Mouse (Mus musculus) adrenal gland (tissue): ENCODE measurements around the gene Zfp607b.

ENCODE experiments used
- intact Hi-C: fragments of 180-260 bp; cut with DNase I; formaldehyde crosslinking; loops from one replicate; pipeline ENCODE4 v1.15.1; 2025

Gene Zfp607b

DNA sequence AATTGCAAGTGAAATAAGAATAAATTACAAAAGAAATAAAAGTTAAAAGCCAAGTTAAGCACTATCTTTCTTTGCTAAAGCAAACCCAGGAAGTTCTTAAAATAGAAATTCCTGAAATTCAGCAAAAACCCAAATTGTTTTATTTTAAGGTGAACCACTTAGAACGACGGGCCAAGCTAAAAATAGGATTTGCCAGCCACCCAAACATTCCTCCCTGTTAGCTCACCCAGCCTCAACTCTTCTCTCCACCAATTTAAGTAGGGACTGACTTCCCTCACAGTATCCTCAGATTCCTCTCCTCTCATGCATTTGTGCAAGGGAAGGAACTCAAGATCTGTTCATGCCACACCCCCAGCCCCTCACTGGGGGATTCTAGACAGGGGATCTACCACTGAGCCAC lies 5.9 kb upstream of the Zfp607b start:
- intact Hi-C loops: loop anchor here (10.0 kb wide), 1 partner anchor 108 kb away; no protein-coding TSS in a partner anchor

- intact Hi-C loops: loop anchor here (2.0 to 10.0 kb wide), 3 partner anchors 34 to 110 kb away; no protein-coding TSS in a partner anchor
These were observed 3.9 kb upstream of the Zfp607b start for GRCm38 (mm10) chr7:27685220-27685619.

DNA sequence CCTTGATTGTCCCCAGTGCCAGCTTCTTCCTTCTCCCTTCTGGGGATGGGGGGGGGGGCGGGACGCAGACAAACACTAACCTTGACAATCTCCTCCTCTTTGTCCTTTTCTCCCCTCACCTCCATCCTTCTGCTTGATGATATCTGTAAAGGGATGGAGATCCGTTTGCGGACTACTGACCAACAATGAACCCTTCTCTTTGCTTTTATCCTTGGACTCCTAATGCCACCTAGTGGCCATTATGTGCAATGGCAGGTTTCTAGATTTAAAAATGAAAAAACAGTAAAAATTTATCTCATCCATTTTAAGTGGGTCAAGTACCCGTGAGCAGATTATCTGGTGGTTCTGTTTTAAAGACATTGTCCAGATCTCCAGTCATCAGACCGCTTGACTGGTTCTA lies 3.5 kb upstream of the Zfp607b start:
- intact Hi-C loops: loop anchor here (2.0 to 10.0 kb wide), 3 partner anchors 35 to 111 kb away; no protein-coding TSS in a partner anchor

- intact Hi-C loops: loop anchor here (5.0 to 10.0 kb wide), 2 partner anchors 40 to 112 kb away; no protein-coding TSS in a partner anchor
These were observed 2.1 kb upstream of the Zfp607b start for GRCm38 (mm10) chr7:27687043-27687442.

DNA sequence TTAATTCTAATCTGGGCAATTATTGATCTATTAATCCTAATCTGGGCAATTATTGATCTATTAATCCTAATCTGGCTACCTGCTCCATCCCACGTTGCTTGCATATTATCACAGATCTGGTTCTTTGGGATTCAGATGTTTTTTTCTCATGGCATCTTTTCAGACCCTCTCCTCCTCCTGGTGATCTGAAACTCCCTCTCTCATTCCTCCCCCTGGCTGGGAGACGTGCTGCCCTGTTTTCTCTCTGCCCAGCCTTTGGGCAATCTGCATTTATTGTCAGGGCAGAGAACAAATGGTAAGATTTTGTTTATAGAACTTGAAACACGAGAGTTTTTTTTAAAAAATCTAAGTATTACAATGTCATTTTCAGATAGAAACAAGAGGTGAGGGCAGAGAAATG lies 1.3 kb upstream of the Zfp607b start:
- intact Hi-C loops: loop anchor here (5.0 to 10.0 kb wide), 2 partner anchors 39 to 113 kb away; no protein-coding TSS in a partner anchor

GRCm38 (mm10) chr7:27688246-27688788 lies 823 bp upstream of the Zfp607b start:
- intact Hi-C loops: loop anchor here (5.0 to 10.0 kb wide), 2 partner anchors 39 to 114 kb away; no protein-coding TSS in a partner anchor

DNA sequence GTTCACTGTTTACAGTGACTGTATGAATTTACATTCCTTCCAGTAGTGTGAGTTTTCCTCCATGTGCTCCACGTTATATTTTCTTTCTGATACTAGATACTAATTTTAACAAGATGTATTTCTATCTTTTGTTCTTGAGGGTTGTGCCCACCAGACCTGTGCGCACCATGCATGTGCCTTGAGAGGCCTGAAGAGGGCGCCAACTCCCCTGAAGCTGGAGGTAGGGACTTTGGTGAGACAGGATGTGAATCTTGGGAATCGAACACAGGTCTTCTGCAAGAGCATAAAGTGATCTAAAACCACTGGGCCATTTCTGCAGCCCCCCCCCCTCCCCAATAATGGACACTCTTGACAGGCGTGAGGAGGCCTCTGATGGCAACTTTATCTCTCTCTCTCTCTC lies 1.9 kb downstream of the Zfp607b start:
- intact Hi-C loops: no loop called here

GRCm38 (mm10) chr7:27696711-27697110 lies 7.6 kb downstream of the Zfp607b start:
- intact Hi-C loops: no loop called here

GRCm38 (mm10) chr7:27710402-27710801 lies 21.3 kb downstream of the Zfp607b start:
- intact Hi-C loops: no loop called here

DNA sequence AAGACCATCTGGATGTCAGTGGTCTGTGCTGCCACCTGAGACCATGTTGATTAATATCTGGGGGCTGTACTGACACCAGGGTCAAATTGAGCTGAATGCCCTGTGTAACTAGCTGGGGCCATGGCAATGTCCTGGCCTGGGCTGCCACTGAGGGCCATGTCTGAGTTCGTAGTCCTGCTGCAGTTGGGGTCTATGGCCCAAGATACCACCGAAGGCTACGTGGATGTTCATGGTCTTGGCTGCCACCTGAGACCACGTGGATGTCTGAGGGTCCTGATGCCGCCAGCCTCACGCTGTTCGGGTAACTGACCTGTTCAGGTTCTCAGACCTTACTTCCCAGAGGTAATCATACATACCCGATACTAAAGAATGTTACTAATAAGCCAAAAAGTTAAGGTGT lies 32.8 kb downstream of the Zfp607b start:
- intact Hi-C loops: no loop called here

DNA sequence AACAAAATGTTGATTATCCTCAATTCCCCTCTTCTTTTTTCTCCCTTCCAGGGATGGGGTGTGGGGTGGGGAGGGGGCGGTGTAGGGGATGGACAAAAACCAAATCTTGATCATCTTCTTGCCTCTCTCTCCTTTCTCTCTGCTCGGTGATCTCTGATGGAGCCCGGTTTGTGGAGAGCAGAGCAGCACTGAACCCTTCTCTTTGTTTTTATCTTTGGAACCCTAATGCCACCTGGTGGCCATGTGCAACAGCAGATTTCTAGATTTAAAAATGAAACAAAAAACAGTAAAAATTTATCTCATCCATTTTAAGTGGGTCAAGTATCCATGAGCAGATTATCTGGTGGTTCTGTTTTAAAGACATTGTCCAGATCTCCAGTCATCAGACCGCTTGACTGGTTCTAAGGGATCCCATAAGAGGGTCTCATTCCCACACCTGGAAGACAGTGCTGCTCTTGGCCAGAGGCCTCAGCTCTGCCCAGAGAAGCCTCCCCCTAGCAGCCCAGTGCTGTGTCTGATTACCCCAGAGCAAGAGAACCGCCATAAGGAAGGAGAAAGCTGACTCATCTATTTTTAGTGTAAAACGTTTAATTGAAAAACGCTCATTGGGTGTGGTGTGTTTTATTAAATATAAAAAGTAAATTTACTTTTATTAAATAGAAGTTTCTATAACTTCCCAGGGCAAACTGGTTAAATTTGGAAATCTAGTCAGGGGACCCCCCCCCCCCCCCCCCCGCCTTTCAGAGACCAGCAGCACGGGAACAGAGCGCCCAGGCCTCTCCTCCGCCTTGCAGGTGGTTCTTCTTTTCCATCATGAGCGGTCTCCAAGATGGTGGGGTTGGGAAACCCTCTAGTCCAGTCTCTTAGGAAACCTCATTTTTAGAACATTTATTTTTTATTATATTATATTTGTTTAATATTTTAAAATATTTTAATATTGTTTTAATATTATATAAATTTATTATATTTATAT lies 36.7 kb downstream of the Zfp607b start:
- intact Hi-C loops: loop anchor here (2.0 to 5.0 kb wide), 2 partner anchors 39 to 75 kb away; partner anchors contain the start of gene Zfp607b

- intact Hi-C loops: loop anchor here (1.0 to 5.0 kb wide), 3 partner anchors 40 to 215 kb away; partner anchors contain the start of gene Zfp607b
These were observed 38.3 kb downstream of the Zfp607b start for GRCm38 (mm10) chr7:27727471-27727870.

GRCm38 (mm10) chr7:27731281-27731883 lies 42.2 kb downstream of the Zfp607b start, which contains the start of gene Zfp60:
Gene Zfp60 (plus strand): TSS chr7:27731389.
- intact Hi-C loops: loop anchor here (5.0 kb wide), 1 partner anchor 71 kb away; no protein-coding TSS in a partner anchor

- intact Hi-C loops: loop anchor here (5.0 kb wide), 1 partner anchor 70 kb away; no protein-coding TSS in a partner anchor
These were observed 42.8 kb downstream of the Zfp607b start for GRCm38 (mm10) chr7:27731946-27732345.

DNA sequence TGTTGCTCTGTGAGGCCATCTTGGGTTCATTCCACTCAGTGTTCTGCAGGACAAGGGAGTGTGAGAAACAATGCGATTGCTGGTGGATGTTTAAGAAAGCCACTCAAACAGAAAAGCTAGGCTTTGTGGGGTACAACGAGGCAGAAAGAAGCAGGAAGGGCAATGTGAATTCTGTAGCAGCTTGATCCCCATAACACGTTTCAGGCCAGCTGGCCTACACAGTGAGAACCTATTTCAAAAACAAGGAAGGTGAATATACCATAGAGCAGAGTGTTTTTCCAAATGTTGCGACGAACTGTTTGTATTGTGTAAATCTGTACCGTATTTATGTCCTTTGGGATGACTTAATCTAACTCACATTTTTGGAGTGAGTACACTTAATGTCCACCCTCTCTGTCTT lies 43.4 kb downstream of the Zfp607b start:
- intact Hi-C loops: loop anchor here (5.0 kb wide), 1 partner anchor 70 kb away; no protein-coding TSS in a partner anchor

DNA sequence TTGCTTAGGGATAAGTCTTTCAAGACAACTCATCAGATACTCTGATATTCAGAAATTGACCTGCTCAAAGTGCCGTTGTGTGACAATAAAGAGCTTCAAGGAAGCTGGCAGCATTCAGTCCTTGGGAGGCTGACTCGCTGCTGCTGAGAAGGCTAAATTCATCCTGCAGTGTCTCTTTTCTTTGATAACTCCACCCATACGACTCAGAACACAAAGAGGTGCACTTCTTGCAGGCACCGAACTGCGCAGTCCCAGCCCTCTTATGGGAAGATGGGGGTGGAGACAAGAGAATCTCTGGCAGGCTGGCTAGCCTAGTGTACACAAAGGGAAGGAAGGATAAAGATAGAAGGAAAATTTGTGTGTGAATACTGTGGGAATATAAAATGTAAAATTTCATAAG lies 46.3 kb downstream of the Zfp607b start:
- intact Hi-C loops: no loop called here
